Comparison of ENCODE assay signal across 8 mouse cellular contexts in the genomic region with DNA sequence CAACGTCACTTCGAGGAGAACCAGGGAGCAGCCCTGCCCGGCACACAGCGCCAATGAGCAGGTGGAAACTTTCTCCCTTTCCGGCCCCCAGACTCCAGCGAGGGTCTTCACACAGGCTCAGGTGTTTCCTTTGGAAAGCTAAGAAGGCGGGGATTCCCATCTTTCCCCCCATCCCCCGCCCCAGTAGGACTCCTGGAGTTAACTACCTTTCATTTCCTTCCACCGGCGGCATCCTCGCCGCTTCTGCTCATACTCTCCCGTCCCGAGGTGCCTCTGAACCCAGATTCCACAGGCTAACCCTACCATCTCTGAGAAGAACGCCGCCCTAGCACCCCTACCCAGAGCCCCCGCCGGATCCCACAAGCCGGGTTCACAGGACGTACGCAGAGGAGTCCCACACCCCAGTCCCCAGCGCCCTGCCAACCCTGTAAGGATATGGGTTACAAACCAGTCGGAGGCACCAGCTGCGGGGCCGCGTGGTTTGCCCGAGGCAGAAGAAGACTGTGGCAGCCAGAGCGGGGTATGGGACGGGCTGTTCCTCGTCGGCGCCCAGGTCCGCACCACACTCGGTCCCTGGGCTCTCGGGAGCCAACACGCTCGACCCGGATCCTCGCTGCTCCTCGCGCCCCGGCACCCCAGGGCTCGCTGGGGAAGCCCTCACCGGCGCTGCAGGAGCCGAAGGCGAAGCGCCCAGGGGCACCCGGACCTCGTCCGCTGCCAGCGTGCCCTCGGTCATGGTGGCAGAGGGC. TPM values are rescaled to one million over a fixed set of nuclear protein-coding genes. Genes with fewer than 3 reads are reported as not detected.
DNase-seq lines count a peak whose midpoint lies in the region; ATAC-seq and TF ChIP-seq lines count a peak whose summit lies in the region.

No protein-coding gene starts in this region.

- ATAC-seq in lung, embryonic 15.5 days (ENCODE audit: borderline replicate concordance, extremely low read depth, low FRiP score, low TSS enrichment): no peak
- ATAC-seq in forebrain, postnatal 0 days: peak; percentile 12; the same call in 1 of the 2 replicates
- no peak for ATAC-seq in limb, embryonic 11.5 days (ENCODE audit: insufficient number of reproducible peaks, low FRiP score, low TSS enrichment, low read depth)
- ATAC-seq in neural tube, embryonic 13.5 days (ENCODE audit: low read depth): peak; percentile 25

- DNase-seq in adrenal gland, postnatal 10 days: peak; percentile 56
- no peak for DNase-seq in adrenal gland, adult 2 months
- no peak for DNase-seq in lung, postnatal 14 days
- DNase-seq in forebrain, postnatal 0 days: peak; percentile 62
- DNase-seq in limb, embryonic 11.5 days (ENCODE audit: low spot score): peak; percentile 58
- DNase-seq in urinary bladder, adult 2 months (ENCODE audit: low spot score): no peak

- peak overlapping the region; percentile 99 for H3K4me2 ChIP-seq in lung, embryonic 15.5 days
- peak overlapping the region; percentile 78 for H3K4me2 ChIP-seq in forebrain, postnatal 0 days (ENCODE audit: low read depth)
- H3K4me2 ChIP-seq in limb, embryonic 11.5 days (ENCODE audit: low read depth, severe bottlenecking): peak overlapping the region; percentile 97
- H3K4me2 ChIP-seq in neural tube, embryonic 13.5 days: peak overlapping the region; percentile 82

- no peaks in the 10 kb centered on the region for H3K9me3 ChIP-seq in lung, embryonic 15.5 days
- no peaks in the 10 kb centered on the region for H3K9me3 ChIP-seq in forebrain, postnatal 0 days (ENCODE audit: low read length)
- no peaks in the 10 kb centered on the region for H3K9me3 ChIP-seq in limb, embryonic 11.5 days (ENCODE audit: control insufficient read depth, low read length)
- no peaks in the 10 kb centered on the region for H3K9me3 ChIP-seq in neural tube, embryonic 13.5 days

- TF ChIP-seq CTCF in forebrain, postnatal 0 days (IDR thresholded peaks at IDR 0.05; ENCODE audit: low read depth): no peak; the same call in 1 of the 2 replicates

- H3K9ac ChIP-seq in lung, embryonic 15.5 days: peak overlapping the region; percentile 55
- peak overlapping the region; percentile 86 for H3K9ac ChIP-seq in forebrain, postnatal 0 days
- peak overlapping the region; percentile 77 for H3K9ac ChIP-seq in limb, embryonic 11.5 days (ENCODE audit: low read length)
- H3K9ac ChIP-seq in neural tube, embryonic 13.5 days: peak overlapping the region; percentile 93

- peaks cover 60% of the 10 kb centered on the region for H3K4me1 ChIP-seq in lung, embryonic 15.5 days
- H3K4me1 ChIP-seq in forebrain, postnatal 0 days (ENCODE audit: insufficient read depth): peaks cover 7% of the 10 kb centered on the region
- H3K4me1 ChIP-seq in limb, embryonic 11.5 days (ENCODE audit: control insufficient read depth, insufficient read depth, low read length): peaks cover 32% of the 10 kb centered on the region
- peaks cover 57% of the 10 kb centered on the region for H3K4me1 ChIP-seq in neural tube, embryonic 13.5 days (replicated peaks)

- 1% methylated on average over 53 of the region's 53 CpGs for WGBS in lung, embryonic 15.5 days
- WGBS in forebrain, postnatal 0 days: 4% methylated on average over 52 of the region's 53 CpGs
- under 1% methylated on average over 53 of the region's 53 CpGs for WGBS in limb, embryonic 11.5 days
- WGBS in neural tube, embryonic 13.5 days: 1% methylated on average over 53 of the region's 53 CpGs

- H3K27ac ChIP-seq in lung, embryonic 15.5 days: 0 out of 2 replicates have a peak overlapping the region, but pooled peaks have one; percentile 8
- peak overlapping the region; percentile 84 for H3K27ac ChIP-seq in forebrain, postnatal 0 days (ENCODE audit: low read depth, low read length)
- peak overlapping the region; percentile 14; the same call in 1 of the 2 replicates for H3K27ac ChIP-seq in limb, embryonic 11.5 days (replicated peaks; ENCODE audit: low read depth, low read length)
- H3K27ac ChIP-seq in neural tube, embryonic 13.5 days (replicated peaks): peak overlapping the region; percentile 89

- peaks cover 38% of the 10 kb centered on the region; the same call in 1 of the 2 replicates for H3K27me3 ChIP-seq in lung, embryonic 15.5 days
- no peaks in the 10 kb centered on the region for H3K27me3 ChIP-seq in forebrain, postnatal 0 days (ENCODE audit: insufficient read depth, low read length)
- peaks cover 15% of the 10 kb centered on the region for H3K27me3 ChIP-seq in limb, embryonic 11.5 days (ENCODE audit: control insufficient read depth, insufficient read depth, low read length)
- peaks cover 53% of the 10 kb centered on the region for H3K27me3 ChIP-seq in neural tube, embryonic 13.5 days

- no peaks in the 10 kb centered on the region for H3K36me3 ChIP-seq in lung, embryonic 15.5 days
- no peaks in the 10 kb centered on the region for H3K36me3 ChIP-seq in forebrain, postnatal 0 days (ENCODE audit: insufficient read depth)
- H3K36me3 ChIP-seq in limb, embryonic 11.5 days (ENCODE audit: control insufficient read depth, insufficient read depth, low read length): no peaks in the 10 kb centered on the region; the same call in 1 of the 2 replicates
- H3K36me3 ChIP-seq in neural tube, embryonic 13.5 days: peaks cover 6% of the 10 kb centered on the region; the same call in 1 of the 2 replicates

- peak overlapping the region; percentile 65 for H3K4me3 ChIP-seq in lung, embryonic 15.5 days
- peak overlapping the region; percentile 84 for H3K4me3 ChIP-seq in forebrain, postnatal 0 days (ENCODE audit: low read depth, low read length)
- H3K4me3 ChIP-seq in limb, embryonic 11.5 days (ENCODE audit: low read depth, low read length): peak overlapping the region; percentile 80
- peak overlapping the region; percentile 85 for H3K4me3 ChIP-seq in neural tube, embryonic 13.5 days

RNA-seq across cellular contexts. Expression of gene Cacna1h, which starts 1.0 kb away (rescaled TPM):
- total RNA-seq in adrenal gland, postnatal 10 days (2021): 10 to 100 TPM; 23.5 to 46.0 TPM
- 10 to 100 TPM; 77.1 to 96.1 TPM for total RNA-seq in adrenal gland, adult 2 months (2021)
- 163 and 202 TPM in 2 replicates for polyA plus RNA-seq in adrenal gland, adult 2 months (2012; rRNA removed)
- 2.5 and 2.6 TPM in 2 replicates for polyA plus RNA-seq in lung, embryonic 15.5 days (2015; fragmentation: Nextera tagmentation; extraction: Ambion mirVana)
- total RNA-seq in forebrain, postnatal 0 days (2014; rRNA removed): 101 and 149 TPM in 2 replicates
- 6.2 and 8.1 TPM in 2 replicates for polyA plus RNA-seq in forebrain, postnatal 0 days (2015; fragmentation: Nextera tagmentation; extraction: Ambion mirVana)
- 5.5 TPM in 2 replicates for polyA plus RNA-seq in limb, embryonic 11.5 days (2014; fragmentation: Nextera tagmentation; extraction: Ambion mirVana)
- polyA plus RNA-seq in neural tube, embryonic 13.5 days (2015; fragmentation: Nextera tagmentation; extraction: Ambion mirVana): 12.0 and 12.6 TPM in 2 replicates
- polyA plus RNA-seq in urinary bladder, adult 2 months (2012; rRNA removed): 28.6 and 59.3 TPM in 2 replicates

RNA-seq across cellular contexts. Expression of gene Tekt4, which starts 21.8 kb away (rescaled TPM):
- not detected for total RNA-seq in adrenal gland, postnatal 10 days (2021)
- under 1 TPM in 1 of 2 experiments, not detected in 1; 0.17 TPM for total RNA-seq in adrenal gland, adult 2 months (2021)
- polyA plus RNA-seq in adrenal gland, adult 2 months (2012; rRNA removed): 0.17 TPM in 1 of 2 replicates, not detected in the other
- polyA plus RNA-seq in lung, embryonic 15.5 days (2015; fragmentation: Nextera tagmentation; extraction: Ambion mirVana): 2.6 and 3.0 TPM in 2 replicates
- 3.3 and 4.8 TPM in 2 replicates for total RNA-seq in forebrain, postnatal 0 days (2014; rRNA removed)
- polyA plus RNA-seq in forebrain, postnatal 0 days (2015; fragmentation: Nextera tagmentation; extraction: Ambion mirVana): 2.5 and 2.9 TPM in 2 replicates
- not detected in 2 replicates for polyA plus RNA-seq in limb, embryonic 11.5 days (2014; fragmentation: Nextera tagmentation; extraction: Ambion mirVana)
- 0.57 and 0.87 TPM in 2 replicates for polyA plus RNA-seq in neural tube, embryonic 13.5 days (2015; fragmentation: Nextera tagmentation; extraction: Ambion mirVana)
- 0.12 and 0.15 TPM in 2 replicates for polyA plus RNA-seq in urinary bladder, adult 2 months (2012; rRNA removed)

Comparison
In these comparisons a context has a peak if more than half of its experiments do, and no peak if none do; other contexts are left out.
1. DNase-seq: peak in adrenal gland, postnatal 10 days (single experiment), forebrain, postnatal 0 days (single experiment) and limb, embryonic 11.5 days (single experiment); none in adrenal gland, adult 2 months (single experiment), lung, postnatal 14 days (single experiment) and urinary bladder, adult 2 months (single experiment).
2. ATAC-seq: peak in forebrain, postnatal 0 days (single experiment) and neural tube, embryonic 13.5 days (single experiment); none in lung, embryonic 15.5 days (single experiment) and limb, embryonic 11.5 days (single experiment).
3. H3K27ac ChIP-seq: peak in every context shown above with its lines; median percentile 89 in neural tube, embryonic 13.5 days; 84 in forebrain, postnatal 0 days; 14 in limb, embryonic 11.5 days; 8 in lung, embryonic 15.5 days.
4. Peak in every context shown above with its lines, with median percentiles within 50 percentile points of each other: H3K4me2 ChIP-seq, H3K4me3 ChIP-seq and H3K9ac ChIP-seq.